10 mouse cellular contexts compared by ENCODE assay signal in the genomic region with DNA sequence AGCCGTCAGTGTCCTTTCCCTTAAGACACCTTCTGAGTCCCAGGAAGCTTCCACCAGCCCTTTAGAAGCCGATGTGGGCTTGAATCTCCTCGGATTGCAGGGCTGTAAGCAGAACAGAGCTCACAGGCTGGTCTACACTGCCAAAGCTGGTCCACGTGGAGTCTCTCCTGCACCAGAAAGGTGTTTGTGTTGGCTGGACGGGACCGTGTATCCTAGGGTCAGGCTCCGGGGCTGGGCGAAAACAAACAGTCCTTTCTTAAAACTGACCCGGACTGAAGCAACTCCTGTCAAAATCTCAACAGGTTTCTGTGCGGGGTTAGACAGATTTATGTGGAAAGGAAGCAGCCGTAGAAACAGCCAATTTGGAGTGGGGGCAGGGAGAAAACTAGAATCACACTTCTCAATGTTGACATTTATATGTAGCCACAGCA. TPM values are rescaled to one million over a fixed set of nuclear protein-coding genes. Genes with fewer than 3 reads are reported as not detected.
DNase-seq lines count a peak whose midpoint lies in the region; ATAC-seq and TF ChIP-seq lines count a peak whose summit lies in the region.
"Had no signal": no experiment of that assay in that cellular context is flagged by ENCODE, and none has a peak within 500 bp of the region (broad histone marks: within the 10 kb centered on the region; RNA-seq: fewer than 3 reads in every experiment).

No protein-coding gene starts in this region.

- no peak for TF ChIP-seq CTCF in forebrain, postnatal 0 days (IDR thresholded peaks at IDR 0.05; ENCODE audit: low read depth)

- H3K27me3 ChIP-seq in liver, embryonic 16.5 days (ENCODE audit: control insufficient read depth, insufficient read depth, low read depth, low read length) = no peaks in the 10 kb centered on the region
- H3K27me3 ChIP-seq in forebrain, postnatal 0 days (ENCODE audit: insufficient read depth, low read length) = no peaks in the 10 kb centered on the region
- H3K27me3 ChIP-seq: embryonic facial prominence, embryonic 15.5 days had no signal

- H3K9me3 ChIP-seq in liver, embryonic 16.5 days (replicated peaks; ENCODE audit: control insufficient read depth, low read length) = no peaks in the 10 kb centered on the region
- H3K9me3 ChIP-seq in forebrain, postnatal 0 days (ENCODE audit: low read length) = no peaks in the 10 kb centered on the region
- H3K9me3 ChIP-seq: embryonic facial prominence, embryonic 15.5 days had no signal

- no peaks in the 10 kb centered on the region for H3K36me3 ChIP-seq in liver, embryonic 16.5 days (ENCODE audit: control insufficient read depth, insufficient read depth)
- H3K36me3 ChIP-seq in forebrain, postnatal 0 days (ENCODE audit: insufficient read depth) = no peaks in the 10 kb centered on the region
- H3K36me3 ChIP-seq: embryonic facial prominence, embryonic 15.5 days had no signal

- peak overlapping the region; percentile 54 for H3K4me2 ChIP-seq in liver, embryonic 16.5 days (ENCODE audit: low read depth, low read length)
- no peak overlapping the region for H3K4me2 ChIP-seq in forebrain, postnatal 0 days (ENCODE audit: low read depth)
- H3K4me2 ChIP-seq: embryonic facial prominence, embryonic 15.5 days; midbrain, embryonic 11.5 days had no signal

- H3K4me3 ChIP-seq in liver, embryonic 16.5 days (ENCODE audit: low read depth, low read length) = peak overlapping the region; percentile 37
- H3K4me3 ChIP-seq in forebrain, postnatal 0 days (ENCODE audit: low read depth, low read length) = no peak overlapping the region
- H3K4me3 ChIP-seq: embryonic facial prominence, embryonic 15.5 days had no signal

- DNase-seq in heart, adult 18-20 months = peak; percentile 48 to 50
- DNase-seq in heart, adult 8-10 months (ENCODE audit: low spot score) = no peak
- DNase-seq in kidney, adult 9 months = peak; percentile 29
- no peak for DNase-seq in adrenal gland, postnatal 25 days
- no peak for DNase-seq in forebrain, postnatal 0 days
- no peak for DNase-seq in adrenal gland, adult 18-20 months (ENCODE audit: low spot score in 2 of 2)

- peak overlapping the region; percentile 25 for H3K9ac ChIP-seq in liver, embryonic 16.5 days (ENCODE audit: low read depth, low read length)
- no peak overlapping the region for H3K9ac ChIP-seq in forebrain, postnatal 0 days
- H3K9ac ChIP-seq: embryonic facial prominence, embryonic 15.5 days had no signal

- 13% methylated on average over 11 of the region's 11 CpGs for WGBS in liver, embryonic 16.5 days (ENCODE audit: insufficient replicate concordance)
- 81% methylated on average over 11 of the region's 11 CpGs for WGBS in forebrain, postnatal 0 days

- no peak overlapping the region for H3K27ac ChIP-seq in liver, embryonic 16.5 days (ENCODE audit: low read length)
- H3K27ac ChIP-seq in forebrain, postnatal 0 days (ENCODE audit: low read depth, low read length) = no peak overlapping the region
- H3K27ac ChIP-seq: embryonic facial prominence, embryonic 15.5 days had no signal

- peaks cover 7% of the 10 kb centered on the region for H3K4me1 ChIP-seq in liver, embryonic 16.5 days (ENCODE audit: control insufficient read depth, low read depth, low read length)
- 0 out of 2 replicates have a peak, but pooled peaks cover 6% of the 10 kb centered on the region for H3K4me1 ChIP-seq in forebrain, postnatal 0 days (ENCODE audit: insufficient read depth)

- peak; percentile 3 for ATAC-seq in CD4-positive, CD25-positive, alpha-beta regulatory T cell, adult 4 months
- no peak for ATAC-seq in liver, embryonic 16.5 days (ENCODE audit: low read depth)
- ATAC-seq in forebrain, postnatal 0 days = no peak

RNA-seq across cellular contexts. Expression of gene Lrrc8d, which starts 48.2 kb away (rescaled TPM):
- 1 to 10 TPM; 8.1 to 8.8 TPM for total RNA-seq in heart, adult 18-20 months (2021)
- 10 to 100 TPM in 1 of 4 experiments, 1 to 10 TPM in 3; 7.2 to 11.1 (median 9.0) TPM for total RNA-seq in heart, adult 8-10 months (2022)
- polyA plus RNA-seq in CD4-positive, CD25-positive, alpha-beta regulatory T cell, adult 4 months (2017; shearing (Covaris generic)) = 10 to 100 TPM; 17.2 to 19.5 TPM
- polyA plus RNA-seq in liver, embryonic 16.5 days (2015; fragmentation: Nextera tagmentation; extraction: Ambion mirVana) = 7.2 and 8.0 TPM in 2 replicates
- 99.7 and 124 TPM in 2 replicates for total RNA-seq in adrenal gland, postnatal 25 days (2021)
- 11.8 and 16.8 TPM in 2 replicates for total RNA-seq in forebrain, postnatal 0 days (2014; rRNA removed)
- polyA plus RNA-seq in forebrain, postnatal 0 days (2015; fragmentation: Nextera tagmentation; extraction: Ambion mirVana) = 25.6 and 37.2 TPM in 2 replicates
- total RNA-seq in adrenal gland, adult 18-20 months (2021) = 100 to 1,000 TPM in 1 of 2 experiments, 10 to 100 TPM in 1; 81.3 to 105 TPM

Comparison
In these comparisons a context has a peak if more than half of its experiments do, and no peak if none do; other contexts are left out.
1. DNase-seq: peak in heart, adult 18-20 months (2 of 2) and kidney, adult 9 months (single experiment); none in heart, adult 8-10 months (single experiment), adrenal gland, postnatal 25 days (single experiment), forebrain, postnatal 0 days (single experiment) and adrenal gland, adult 18-20 months (0 of 2).